Mouse (Mus musculus) forebrain, embryonic 11.5 days (tissue): ENCODE measurements around the gene Kat2b. TPM values are rescaled to one million over a fixed set of nuclear protein-coding genes. Genes with fewer than 3 reads are reported as not detected.
A peak's percentile ranks its signal among the peaks of the same experiment; 100 is the strongest.
"Not testable (repeated sequence)": the region's sequence is repeated elsewhere in the genome, so short reads cannot be mapped to it uniquely, and the experiment has no call there.

ENCODE experiments used
- ATAC-seq: fragments of 200-750 bp; cut with Nextera tagmentation; replicated peaks from 2 replicates; pipeline ENCODE4 v1.8.0; 2017; ENCODE audit warnings: moderate TSS enrichment; ENCODE audit not compliant: low FRiP score
- DNase-seq: peaks from one replicate; pipeline ENCODE4 v3.0.0-alpha.2; 2017; ENCODE audit warnings: low spot score
- H3K27ac ChIP-seq: fragments of 300-500 bp; sonication (generic); 2 replicates; pipeline ENCODE4 v1.5.1; 2014; ENCODE audit warnings: low read depth, low read length
- H3K27me3 ChIP-seq: fragments of 300-500 bp; sonication (generic); 2 replicates; pipeline ENCODE4 v1.6.1; 2014; ENCODE audit warnings: mild to moderate bottlenecking, low read length, mixed read lengths; ENCODE audit not compliant: control insufficient read depth, insufficient read depth
- H3K36me3 ChIP-seq: fragments of 300-500 bp; sonication (generic); 2 replicates; pipeline ENCODE4 v1.6.1; 2014; ENCODE audit warnings: mild to moderate bottlenecking, low read length, moderate library complexity, mixed read lengths; ENCODE audit not compliant: control insufficient read depth, insufficient read depth
- H3K4me1 ChIP-seq: fragments of 300-500 bp; sonication (generic); replicated peaks from 2 replicates; pipeline ENCODE4 v1.6.1; 2014; ENCODE audit warnings: low read length, mixed read lengths; ENCODE audit not compliant: control insufficient read depth, insufficient read depth
- H3K4me2 ChIP-seq: fragments of 300-500 bp; sonication (generic); 2 replicates; pipeline ENCODE4 v1.6.1; 2014; ENCODE audit warnings: low read depth, mild to moderate bottlenecking, low read length, moderate library complexity, mixed read lengths; ENCODE audit not compliant: severe bottlenecking
- H3K4me3 ChIP-seq: fragments of 300-500 bp; sonication (generic); 2 replicates; pipeline ENCODE4 v1.5.1; 2014; ENCODE audit warnings: low read depth, low read length
- H3K9ac ChIP-seq: fragments of 300-500 bp; sonication (generic); 2 replicates; pipeline ENCODE4 v1.6.1; 2014; ENCODE audit warnings: low read length
- H3K9me3 ChIP-seq: fragments of 300-500 bp; sonication (generic); 2 replicates; pipeline ENCODE4 v1.6.1; 2016; ENCODE audit warnings: low read length, mixed read lengths; ENCODE audit not compliant: control insufficient read depth
- WGBS: fragments of 180-500 bp; shearing (Covaris S2); extraction: QIAGEN DNeasy Blood & Tissue Kit; methylation state at CpG from one replicate; pipeline ENCODE4 v1.1.7; 2014; 5-methylcytosine and 5-hydroxymethylcytosine counted together
- polyA plus RNA-seq: library from polyadenylated mRNA; unstranded; fragments of >200 nt; fragmentation: Nextera tagmentation; extraction: Ambion mirVana; gene quantifications from 2 replicates; pipeline ENCODE4 v1.2.1, GENCODE M21; 2014

Gene Kat2b
- polyA plus RNA-seq, 1 experiment from 2014 or later = 6.1 TPM

- Histone ChIP-seq H3K9me3 (no peaks in the 10 kb centered on the region), H3K27ac (peak overlapping the region; percentile 92), H3K4me3 (peak overlapping the region; percentile 88), H3K27me3 (no peaks in the 10 kb centered on the region), H3K4me1 (peaks cover 3% of the 10 kb centered on the region), H3K9ac (peak overlapping the region; percentile 95), H3K36me3 (no peaks in the 10 kb centered on the region), H3K4me2 (peak overlapping the region; percentile 90)
- DNase-seq (peak; percentile 78), ATAC-seq (peak; percentile 64)
- under 1% methylated on average over 24 of the region's 51 CpGs for WGBS
Observed at GRCm38 (mm10) chr17:53566919-53567345, 271 bp downstream of the Kat2b start.

- peaks cover 3% of the 10 kb centered on the region for H3K4me1 ChIP-seq
- peak overlapping the region; percentile 92 for H3K27ac ChIP-seq
- H3K9ac ChIP-seq = peak overlapping the region; percentile 95
- H3K27me3 ChIP-seq = no peaks in the 10 kb centered on the region
- DNase-seq (peak; percentile 84), ATAC-seq (peak; percentile 70)
- no peaks in the 10 kb centered on the region for H3K36me3 ChIP-seq
- H3K9me3 ChIP-seq = no peaks in the 10 kb centered on the region
- WGBS = 0% methylated on average over 45 of the region's 67 CpGs
- H3K4me2 ChIP-seq = peak overlapping the region; percentile 90
- peak overlapping the region; percentile 88 for H3K4me3 ChIP-seq
Observed at GRCm38 (mm10) chr17:53567346-53568101, 863 bp downstream of the Kat2b start.

- ATAC-seq = peak; percentile 84
- WGBS = under 1% methylated on average over 15 of the region's 15 CpGs
- Histone ChIP-seq H3K4me1 (peaks cover 3% of the 10 kb centered on the region), H3K4me3 (peak overlapping the region; percentile 88), H3K36me3 (no peaks in the 10 kb centered on the region), H3K27me3 (no peaks in the 10 kb centered on the region), H3K9me3 (no peaks in the 10 kb centered on the region), H3K9ac (peak overlapping the region; percentile 95), H3K4me2 (peak overlapping the region; percentile 90), H3K27ac (peak overlapping the region; percentile 92; the same call in 1 of the 2 replicates)
- DNase-seq = peak; percentile 86
Observed at GRCm38 (mm10) chr17:53568118-53568517, 1.5 kb downstream of the Kat2b start.

- ATAC-seq = no peak
- no peaks in the 10 kb centered on the region for H3K9me3 ChIP-seq
- no peaks in the 10 kb centered on the region for H3K27me3 ChIP-seq
- peak overlapping the region; percentile 90 for H3K4me2 ChIP-seq
- WGBS = 33% methylated on average over 8 of the region's 8 CpGs
- H3K4me1 ChIP-seq = peaks cover 3% of the 10 kb centered on the region
- peak overlapping the region; percentile 95; the same call in 1 of the 2 replicates for H3K9ac ChIP-seq
- DNase-seq = no peak
- H3K4me3 ChIP-seq = peak overlapping the region; percentile 88
- H3K27ac ChIP-seq = 0 out of 2 replicates have a peak overlapping the region, but pooled peaks have one; percentile 18
- no peaks in the 10 kb centered on the region for H3K36me3 ChIP-seq
Observed at GRCm38 (mm10) chr17:53568734-53569386, 2.2 kb downstream of the Kat2b start.

GRCm38 (mm10) chr17:53569829-53570228, 3.2 kb downstream of the Kat2b start:
- H3K4me1 ChIP-seq = peaks cover 3% of the 10 kb centered on the region
- H3K27ac ChIP-seq = no peak overlapping the region
- no peaks in the 10 kb centered on the region for H3K9me3 ChIP-seq
- H3K4me3 ChIP-seq = no peak overlapping the region
- H3K27me3 ChIP-seq = no peaks in the 10 kb centered on the region
- H3K9ac ChIP-seq = no peak overlapping the region
- no peak overlapping the region for H3K4me2 ChIP-seq
- H3K36me3 ChIP-seq = no peaks in the 10 kb centered on the region
- DNase-seq (peak; percentile 64), ATAC-seq (no peak)
- WGBS = 53% methylated on average over 6 of the region's 6 CpGs

GRCm38 (mm10) chr17:53570361-53570875, 3.8 kb downstream of the Kat2b start:
- H3K27ac ChIP-seq = no peak overlapping the region
- DNase-seq (no peak), ATAC-seq (no peak)
- no peak overlapping the region for H3K4me2 ChIP-seq
- 32% methylated on average over 10 of the region's 10 CpGs for WGBS
- H3K9ac ChIP-seq = no peak overlapping the region
- peaks cover 3% of the 10 kb centered on the region for H3K4me1 ChIP-seq
- no peaks in the 10 kb centered on the region for H3K27me3 ChIP-seq
- no peaks in the 10 kb centered on the region for H3K9me3 ChIP-seq
- no peaks in the 10 kb centered on the region for H3K36me3 ChIP-seq
- no peak overlapping the region for H3K4me3 ChIP-seq

GRCm38 (mm10) chr17:53570932-53571331, 4.3 kb downstream of the Kat2b start:
- H3K9ac ChIP-seq, H3K27ac ChIP-seq, DNase-seq, H3K27me3 ChIP-seq, ATAC-seq, H3K4me1 ChIP-seq, H3K36me3 ChIP-seq, H3K9me3 ChIP-seq, H3K4me2 ChIP-seq, H3K4me3 ChIP-seq: not testable (repeated sequence)
- WGBS = 89% methylated on average over 5 of the region's 5 CpGs

- ATAC-seq = no peak
- H3K4me1 ChIP-seq = peaks cover 3% of the 10 kb centered on the region
- WGBS = 73% methylated on average over 4 of the region's 4 CpGs
Observed at GRCm38 (mm10) chr17:53573019-53573556, 6.4 kb downstream of the Kat2b start.

More at GRCm38 (mm10) chr17:53573019-53573556, 6.4 kb downstream of the Kat2b start:
- Histone ChIP-seq H3K4me3 (no peak overlapping the region), H3K9ac (no peak overlapping the region), H3K27ac (no peak overlapping the region), H3K9me3 (no peaks in the 10 kb centered on the region), H3K36me3 (no peaks in the 10 kb centered on the region), H3K27me3 (no peaks in the 10 kb centered on the region), H3K4me2 (no peak overlapping the region)
- DNase-seq = no peak
